Mouse (Mus musculus): ENCODE measurements around the gene Cab39l. TPM values are rescaled to one million over a fixed set of nuclear protein-coding genes. Genes with fewer than 3 reads are reported as not detected.
"Not testable (repeated sequence)": the region's sequence is repeated elsewhere in the genome, so short reads cannot be mapped to it uniquely, and the experiment has no call there.

Cab39l gene
- 22.9 and 23.0 TPM in 2 replicates for polyA plus RNA-seq (2015; fragmentation: Nextera tagmentation; extraction: Ambion mirVana)

DNA sequence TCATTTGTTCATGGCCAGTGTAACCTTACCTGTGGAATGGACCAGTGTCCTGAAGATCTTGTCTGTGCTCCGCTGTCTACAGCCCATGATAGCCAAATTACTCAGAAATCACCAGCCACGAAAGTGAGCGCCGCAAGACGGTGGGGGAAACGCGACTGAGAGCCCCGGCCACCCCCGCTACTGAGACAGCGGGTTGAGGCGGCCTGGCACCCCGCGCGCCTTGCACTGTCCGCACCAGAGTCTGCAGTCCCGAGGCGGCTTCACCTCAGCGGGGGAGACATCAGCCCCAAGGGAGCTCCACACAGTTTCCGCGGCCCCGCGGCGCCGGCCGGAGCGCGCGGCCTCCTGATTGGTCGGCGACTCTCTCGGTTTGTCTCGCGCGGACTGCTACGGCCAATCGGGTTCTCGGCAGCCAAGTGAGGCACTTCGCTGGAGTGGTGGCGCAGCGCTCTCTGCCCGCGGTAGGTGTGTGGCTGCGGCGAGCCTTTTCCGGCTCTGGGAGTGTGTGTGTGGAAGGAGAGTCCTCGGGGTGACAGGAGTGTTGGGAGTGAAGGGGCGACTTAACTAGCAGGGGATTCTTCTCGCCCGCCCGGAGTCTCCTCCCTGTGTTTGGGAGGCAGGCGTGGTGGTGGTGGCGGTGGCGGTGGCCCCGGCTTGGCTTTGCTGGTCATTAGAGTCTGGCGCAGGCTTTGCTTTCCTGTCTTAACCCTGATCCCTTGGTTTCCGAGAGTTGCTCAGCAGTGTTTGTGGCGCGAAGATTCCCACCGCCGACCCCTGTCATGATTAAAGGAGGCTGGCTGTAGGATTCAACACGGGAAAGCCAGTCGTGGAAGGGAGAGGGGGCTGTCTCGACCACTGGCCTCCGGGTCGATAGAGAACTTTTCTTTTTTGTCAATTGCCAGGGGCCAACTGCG is at the start of gene Cab39l, which contains the start of gene Setdb2:
Gene Cab39l, plus strand, starts transcription at position 415 of the 914 bp plus-strand sequence.
Gene Setdb2, minus strand, starts transcription at position 327 of the 914 bp plus-strand sequence.
- ATAC-seq (replicated peaks; ENCODE audit: extremely low read depth, insufficient read depth, low FRiP score): peak; percentile 100
- H3K9me3 ChIP-seq (replicated peaks; ENCODE audit: control insufficient read depth, low read length): no peaks in the 10 kb centered on the region
- H3K9ac ChIP-seq (ENCODE audit: low read length): peak within 1 kb of the TSS; percentile 95
- H3K27ac ChIP-seq (ENCODE audit: low read length): peak within 1 kb of the TSS; percentile 86
- peaks cover 5% of the 10 kb centered on the region; the same call in 1 of the 2 replicates for H3K4me1 ChIP-seq (ENCODE audit: control insufficient read depth, insufficient read depth, low read length)
- H3K4me2 ChIP-seq (ENCODE audit: low read depth, low read length): peak within 1 kb of the TSS; percentile 94
- no peaks in the 10 kb centered on the region for H3K27me3 ChIP-seq (ENCODE audit: control insufficient read depth, insufficient read depth, low read length)
- no peaks in the 10 kb centered on the region for H3K36me3 ChIP-seq (ENCODE audit: control insufficient read depth, insufficient read depth)
- peak within 1 kb of the TSS; percentile 95 for H3K4me3 ChIP-seq (ENCODE audit: low read length)
- WGBS: under 1% methylated on average over 64 of the region's 66 CpGs

DNA sequence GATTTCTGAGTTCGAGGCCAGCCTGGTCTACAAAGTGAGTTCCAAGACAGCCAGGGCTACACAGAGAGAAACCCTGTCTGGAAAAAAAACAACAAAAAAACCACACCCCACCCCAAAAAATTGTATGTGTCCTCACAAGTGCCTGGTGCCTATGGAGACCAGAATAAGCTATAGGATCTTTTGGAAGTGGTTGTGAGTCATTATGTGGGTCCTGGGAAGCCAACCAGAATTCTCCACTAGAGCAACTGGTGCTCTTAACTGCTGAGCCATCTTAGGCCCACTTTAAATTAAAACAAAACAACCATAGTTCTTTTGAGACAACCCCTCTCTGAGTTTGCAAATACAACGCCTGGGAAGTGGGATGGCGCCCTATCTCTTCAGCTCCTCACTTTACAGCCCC is 45.5 kb upstream of the Cab39l start, which contains the start of gene Phf11c:
Gene Phf11c, minus strand, starts transcription at position 101 of the 400 bp plus-strand sequence.
- WGBS: 83% methylated on average over 3 of the region's 3 CpGs
- Histone ChIP-seq H3K36me3 (ENCODE audit: control insufficient read depth, insufficient read depth) (no peaks in the 10 kb centered on the region), H3K27ac (ENCODE audit: low read length) (no peak within 1 kb of the TSS), H3K4me2 (ENCODE audit: low read depth, low read length) (no peak within 1 kb of the TSS), H3K9me3 (replicated peaks; ENCODE audit: control insufficient read depth, low read length) (no peaks in the 10 kb centered on the region), H3K4me3 (ENCODE audit: low read length) (no peak within 1 kb of the TSS), H3K27me3 (ENCODE audit: control insufficient read depth, insufficient read depth, low read length) (no peaks in the 10 kb centered on the region), H3K4me1 (ENCODE audit: control insufficient read depth, insufficient read depth, low read length) (no peaks in the 10 kb centered on the region), H3K9ac (ENCODE audit: low read length) (no peak within 1 kb of the TSS)
- no peak for ATAC-seq (replicated peaks; ENCODE audit: extremely low read depth, insufficient read depth, low FRiP score)

DNA sequence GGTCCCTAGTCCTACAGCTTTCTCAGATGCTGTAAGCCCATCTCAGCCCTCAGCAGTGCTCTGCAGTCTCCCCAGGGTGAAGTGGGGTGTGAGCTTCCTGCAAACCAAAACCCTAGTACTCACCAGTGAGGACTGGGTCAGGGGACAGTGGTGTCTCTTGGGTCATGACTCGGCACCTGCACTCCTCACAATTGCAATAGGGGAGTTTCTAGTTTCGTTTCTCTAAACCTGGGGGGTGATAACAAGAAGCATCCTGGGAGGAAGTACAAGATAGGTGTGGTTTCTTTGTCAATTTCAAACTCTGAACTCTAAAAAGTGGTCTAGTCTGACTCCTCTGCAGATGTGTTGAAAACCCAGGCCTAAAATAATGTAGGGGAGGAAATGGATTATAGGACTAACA is 43.8 kb upstream of the Cab39l start:
- 68% methylated on average over 2 of the region's 2 CpGs for WGBS
- Histone ChIP-seq H3K36me3 (ENCODE audit: control insufficient read depth, insufficient read depth) (no peaks in the 10 kb centered on the region), H3K4me2 (ENCODE audit: low read depth, low read length) (no peak overlapping the region), H3K9me3 (replicated peaks; ENCODE audit: control insufficient read depth, low read length) (no peaks in the 10 kb centered on the region), H3K4me3 (ENCODE audit: low read length) (no peak overlapping the region), H3K27ac (ENCODE audit: low read length) (no peak overlapping the region), H3K9ac (ENCODE audit: low read length) (no peak overlapping the region), H3K4me1 (ENCODE audit: control insufficient read depth, insufficient read depth, low read length) (no peaks in the 10 kb centered on the region), H3K27me3 (ENCODE audit: control insufficient read depth, insufficient read depth, low read length) (no peaks in the 10 kb centered on the region)
- ATAC-seq (replicated peaks; ENCODE audit: extremely low read depth, insufficient read depth, low FRiP score): no peak

DNA sequence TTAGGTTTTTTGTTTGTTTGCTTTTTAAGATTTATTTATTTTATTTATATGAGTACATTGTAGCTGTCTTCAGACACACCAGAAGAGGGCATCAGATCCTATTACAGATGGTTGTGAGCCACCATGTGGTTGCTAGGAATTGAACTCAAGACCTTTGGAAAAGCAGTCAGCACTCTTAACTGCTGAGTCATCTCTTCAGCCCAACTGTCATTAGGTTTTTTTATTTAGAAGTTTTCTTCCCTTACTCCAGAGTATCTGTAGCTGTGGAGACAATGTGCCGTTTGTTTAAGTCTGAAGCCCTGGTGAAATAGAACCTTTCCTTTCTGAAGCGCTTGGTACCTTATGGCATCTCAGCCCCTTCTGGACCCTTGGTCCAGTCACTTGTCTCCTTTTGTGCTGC is 25.8 kb upstream of the Cab39l start:
- H3K4me2 ChIP-seq (ENCODE audit: low read depth, low read length); H3K4me3 ChIP-seq (ENCODE audit: low read length); H3K9me3 ChIP-seq (replicated peaks; ENCODE audit: control insufficient read depth, low read length); H3K27me3 ChIP-seq (ENCODE audit: control insufficient read depth, insufficient read depth, low read length); H3K27ac ChIP-seq (ENCODE audit: low read length); H3K9ac ChIP-seq (ENCODE audit: low read length); H3K36me3 ChIP-seq (ENCODE audit: control insufficient read depth, insufficient read depth); H3K4me1 ChIP-seq (ENCODE audit: control insufficient read depth, insufficient read depth, low read length); ATAC-seq (replicated peaks; ENCODE audit: extremely low read depth, insufficient read depth, low FRiP score): not testable (repeated sequence)
- 90% methylated on average over 2 of the region's 2 CpGs for WGBS

DNA sequence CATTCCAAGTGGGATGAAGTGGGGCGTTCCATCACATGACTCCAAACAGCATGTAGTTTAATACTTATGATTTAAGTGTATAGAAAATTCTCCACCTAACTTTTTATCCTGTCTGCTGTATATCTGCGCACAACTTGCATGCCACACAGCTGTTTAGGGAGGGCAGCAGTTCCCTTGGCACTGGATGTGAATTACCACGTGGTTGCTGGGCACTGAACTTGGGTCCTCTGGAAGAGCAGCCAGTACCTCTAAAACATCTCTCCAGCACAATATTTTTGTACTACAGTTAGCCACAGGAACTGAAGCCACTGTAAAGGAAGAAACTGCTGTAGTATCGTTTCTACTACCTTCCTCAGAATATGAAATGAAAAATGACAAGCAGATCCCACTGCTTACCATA is 22.6 kb upstream of the Cab39l start:
- WGBS: 86% methylated on average over 4 of the region's 4 CpGs

DNA sequence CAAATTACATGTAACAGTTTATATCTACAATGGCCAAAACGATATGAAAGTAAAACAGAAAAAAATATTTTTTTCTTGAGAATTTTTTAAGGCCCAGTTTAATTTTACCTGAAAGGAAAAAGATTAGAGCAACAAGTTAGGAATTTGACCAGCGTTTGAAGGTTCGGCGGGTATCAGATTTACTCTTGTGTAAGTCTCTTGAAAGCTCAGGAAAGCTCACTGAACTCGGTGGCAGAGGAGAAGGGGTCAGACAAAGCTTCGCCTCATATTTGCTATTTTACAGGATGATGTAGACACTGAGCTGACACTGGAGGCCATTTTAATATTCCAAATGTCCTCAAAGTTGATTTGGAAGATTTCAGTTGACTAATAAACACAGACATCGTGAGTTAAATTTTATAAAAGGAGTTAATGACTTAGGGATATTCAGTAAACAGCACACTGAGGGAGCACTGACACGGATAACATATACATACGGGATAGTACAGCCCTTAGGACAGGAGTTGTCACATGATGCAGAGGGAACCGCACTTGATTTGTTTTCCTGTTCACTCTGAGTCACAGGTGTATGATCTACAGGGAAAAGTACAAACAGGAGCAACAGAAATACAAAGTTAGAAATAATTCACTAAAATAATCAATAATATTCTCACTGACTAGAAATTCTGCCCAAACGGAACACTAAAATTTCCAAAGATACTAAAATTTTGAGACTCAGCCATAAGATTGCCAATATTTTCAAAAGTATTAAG is 17.7 kb upstream of the Cab39l start:
- no peaks in the 10 kb centered on the region for H3K9me3 ChIP-seq (replicated peaks; ENCODE audit: control insufficient read depth, low read length)
- no peaks in the 10 kb centered on the region for H3K36me3 ChIP-seq (ENCODE audit: control insufficient read depth, insufficient read depth)
- no peak overlapping the region for H3K9ac ChIP-seq (ENCODE audit: low read length)
- H3K27ac ChIP-seq (ENCODE audit: low read length): no peak overlapping the region
- no peaks in the 10 kb centered on the region for H3K27me3 ChIP-seq (ENCODE audit: control insufficient read depth, insufficient read depth, low read length)
- ATAC-seq (replicated peaks; ENCODE audit: extremely low read depth, insufficient read depth, low FRiP score): no peak
- peaks cover 2% of the 10 kb centered on the region; the same call in 1 of the 2 replicates for H3K4me1 ChIP-seq (ENCODE audit: control insufficient read depth, insufficient read depth, low read length)
- 87% methylated on average over 11 of the region's 11 CpGs for WGBS
- H3K4me2 ChIP-seq (ENCODE audit: low read depth, low read length): no peak overlapping the region
- H3K4me3 ChIP-seq (ENCODE audit: low read length): no peak overlapping the region

More for the DNA sequence above, 22.6 kb upstream of the Cab39l start:
- H3K36me3 ChIP-seq (ENCODE audit: control insufficient read depth, insufficient read depth): 0 out of 2 replicates have a peak, but pooled peaks cover 6% of the 10 kb centered on the region
- peaks cover 2% of the 10 kb centered on the region; the same call in 1 of the 2 replicates for H3K4me1 ChIP-seq (ENCODE audit: control insufficient read depth, insufficient read depth, low read length)
- H3K27ac ChIP-seq (ENCODE audit: low read length): no peak overlapping the region
- ATAC-seq (replicated peaks; ENCODE audit: extremely low read depth, insufficient read depth, low FRiP score): no peak
- no peak overlapping the region for H3K9ac ChIP-seq (ENCODE audit: low read length)
- H3K4me3 ChIP-seq (ENCODE audit: low read length): no peak overlapping the region
- H3K27me3 ChIP-seq (ENCODE audit: control insufficient read depth, insufficient read depth, low read length): no peaks in the 10 kb centered on the region
- no peaks in the 10 kb centered on the region for H3K9me3 ChIP-seq (replicated peaks; ENCODE audit: control insufficient read depth, low read length)
- H3K4me2 ChIP-seq (ENCODE audit: low read depth, low read length): no peak overlapping the region

DNA sequence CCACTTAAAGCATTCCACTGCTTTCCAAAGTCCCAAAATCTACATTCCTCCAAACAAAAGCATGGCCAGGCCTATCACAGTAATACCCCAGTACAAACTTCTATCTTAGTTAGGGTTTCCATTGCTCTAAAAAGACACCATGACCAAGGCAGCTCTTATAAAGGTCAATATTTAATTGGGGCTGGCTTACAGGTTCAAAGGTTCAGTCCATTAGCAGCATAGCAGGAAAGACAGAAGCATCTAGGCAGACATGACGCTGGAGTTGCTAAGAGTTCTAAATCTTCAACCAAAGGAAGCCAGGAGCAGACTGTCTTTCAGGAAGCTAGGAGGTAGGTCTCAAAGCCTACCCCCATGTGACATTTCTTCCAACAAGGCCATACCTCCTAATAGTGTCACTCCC is 10.2 kb upstream of the Cab39l start:
- no peak overlapping the region for H3K4me3 ChIP-seq (ENCODE audit: low read length)
- H3K27me3 ChIP-seq (ENCODE audit: control insufficient read depth, insufficient read depth, low read length): no peaks in the 10 kb centered on the region
- H3K27ac ChIP-seq (ENCODE audit: low read length): no peak overlapping the region
- H3K9ac ChIP-seq (ENCODE audit: low read length): no peak overlapping the region
- no peak overlapping the region for H3K4me2 ChIP-seq (ENCODE audit: low read depth, low read length)
- 81% methylated on average over 1 of the region's 1 CpGs for WGBS
- no peak for ATAC-seq (replicated peaks; ENCODE audit: extremely low read depth, insufficient read depth, low FRiP score)
- H3K4me1 ChIP-seq (ENCODE audit: control insufficient read depth, insufficient read depth, low read length): no peaks in the 10 kb centered on the region
- no peaks in the 10 kb centered on the region for H3K36me3 ChIP-seq (ENCODE audit: control insufficient read depth, insufficient read depth)
- H3K9me3 ChIP-seq (replicated peaks; ENCODE audit: control insufficient read depth, low read length): no peaks in the 10 kb centered on the region

DNA sequence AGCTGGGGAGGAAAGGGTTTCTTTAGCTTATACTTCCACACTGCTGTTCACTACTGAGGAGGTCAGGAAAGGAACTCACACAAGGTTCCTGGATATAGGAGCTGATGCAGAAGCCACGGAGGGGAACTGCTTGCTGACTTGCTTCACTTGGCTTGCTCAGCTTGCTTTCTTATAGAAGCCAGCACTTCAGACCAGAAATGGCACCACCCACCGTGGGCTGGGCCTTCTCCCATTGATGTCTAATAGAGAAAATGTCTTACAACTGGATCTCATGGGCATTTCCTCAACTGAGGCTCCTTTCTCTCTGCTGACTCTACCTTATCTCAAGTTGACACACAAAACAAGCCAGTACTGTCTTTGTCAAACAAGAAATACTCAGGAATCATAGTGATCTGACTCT is 6.9 kb upstream of the Cab39l start:
- Histone ChIP-seq H3K4me1 (ENCODE audit: control insufficient read depth, insufficient read depth, low read length) (no peaks in the 10 kb centered on the region), H3K27me3 (ENCODE audit: control insufficient read depth, insufficient read depth, low read length) (no peaks in the 10 kb centered on the region), H3K9me3 (replicated peaks; ENCODE audit: control insufficient read depth, low read length) (no peaks in the 10 kb centered on the region), H3K9ac (ENCODE audit: low read length) (no peak overlapping the region), H3K36me3 (ENCODE audit: control insufficient read depth, insufficient read depth) (no peaks in the 10 kb centered on the region), H3K4me3 (ENCODE audit: low read length) (no peak overlapping the region), H3K27ac (ENCODE audit: low read length) (no peak overlapping the region), H3K4me2 (ENCODE audit: low read depth, low read length) (no peak overlapping the region)
- ATAC-seq (replicated peaks; ENCODE audit: extremely low read depth, insufficient read depth, low FRiP score): no peak
- WGBS: 50% methylated on average over 2 of the region's 2 CpGs

DNA sequence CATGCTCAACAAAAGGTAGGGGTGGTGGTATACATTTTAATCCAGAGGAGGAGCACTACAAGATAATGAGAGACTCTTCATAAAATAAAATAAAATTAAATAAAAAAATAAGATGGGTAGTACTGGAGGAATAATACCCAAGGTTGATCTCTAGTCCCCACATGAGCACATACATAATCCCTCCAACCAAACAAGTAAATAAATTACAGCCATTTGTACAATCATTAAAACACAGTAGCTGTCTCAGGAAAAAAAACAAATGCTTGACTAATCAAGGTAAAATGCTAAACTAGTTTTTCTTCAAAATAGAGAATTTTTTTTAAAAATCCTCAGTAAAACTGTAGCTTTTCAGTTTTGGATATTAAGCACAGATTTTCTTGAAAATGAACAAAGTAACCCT is 5.6 kb upstream of the Cab39l start:
- Histone ChIP-seq H3K4me2 (ENCODE audit: low read depth, low read length) (no peak overlapping the region), H3K4me3 (ENCODE audit: low read length) (no peak overlapping the region), H3K9ac (ENCODE audit: low read length) (no peak overlapping the region), H3K9me3 (replicated peaks; ENCODE audit: control insufficient read depth, low read length) (no peaks in the 10 kb centered on the region), H3K27me3 (ENCODE audit: control insufficient read depth, insufficient read depth, low read length) (no peaks in the 10 kb centered on the region), H3K4me1 (ENCODE audit: control insufficient read depth, insufficient read depth, low read length) (0 out of 2 replicates have a peak, but pooled peaks cover 3% of the 10 kb centered on the region), H3K36me3 (ENCODE audit: control insufficient read depth, insufficient read depth) (no peaks in the 10 kb centered on the region), H3K27ac (ENCODE audit: low read length) (no peak overlapping the region)
- no peak for ATAC-seq (replicated peaks; ENCODE audit: extremely low read depth, insufficient read depth, low FRiP score)

Measured in heart, embryonic 16.5 days (tissue).